Mouse (Mus musculus): ENCODE results near the gene Afmid. TPM values are rescaled to one million over a fixed set of nuclear protein-coding genes. Genes with fewer than 3 reads are reported as not detected.
"Not testable (repeated sequence)": the region's sequence is repeated elsewhere in the genome, so short reads cannot be mapped to it uniquely, and the experiment has no call there.

The Afmid gene
- polyA plus RNA-seq, 1 experiment from 2014 or later: 15.4 TPM

GRCm38 (mm10) chr11:117815850-117816249 is 9.9 kb upstream of the Afmid start:
- H3K9ac ChIP-seq (ENCODE audit: low read depth, low read length); H3K4me3 ChIP-seq (ENCODE audit: low read depth, low read length); H3K27ac ChIP-seq (ENCODE audit: low read length); H3K4me2 ChIP-seq (ENCODE audit: low read depth, low read length); ATAC-seq (ENCODE audit: low read depth); H3K9me3 ChIP-seq (replicated peaks; ENCODE audit: control insufficient read depth, low read length); H3K27me3 ChIP-seq (ENCODE audit: control insufficient read depth, insufficient read depth, low read depth, low read length): not testable (repeated sequence)
- H3K4me1 ChIP-seq (ENCODE audit: control insufficient read depth, low read depth, low read length): peaks cover 26% of the 10 kb centered on the region
- 77% methylated on average over 9 of the region's 9 CpGs for WGBS (ENCODE audit: insufficient replicate concordance)
- peaks cover 75% of the 10 kb centered on the region for H3K36me3 ChIP-seq (ENCODE audit: control insufficient read depth, insufficient read depth)

GRCm38 (mm10) chr11:117816389-117816996 is 9.2 kb upstream of the Afmid start:
- peaks cover 76% of the 10 kb centered on the region for H3K36me3 ChIP-seq (ENCODE audit: control insufficient read depth, insufficient read depth)
- H3K9ac ChIP-seq (ENCODE audit: low read depth, low read length): no peak overlapping the region
- no peak overlapping the region for H3K4me2 ChIP-seq (ENCODE audit: low read depth, low read length)
- no peaks in the 10 kb centered on the region for H3K9me3 ChIP-seq (replicated peaks; ENCODE audit: control insufficient read depth, low read length)
- no peak overlapping the region for H3K4me3 ChIP-seq (ENCODE audit: low read depth, low read length)
- 79% methylated on average over 13 of the region's 13 CpGs for whole genome bisulfite sequencing (ENCODE audit: insufficient replicate concordance)
- H3K4me1 ChIP-seq (ENCODE audit: control insufficient read depth, low read depth, low read length): peaks cover 20% of the 10 kb centered on the region
- H3K27ac ChIP-seq (ENCODE audit: low read length): no peak overlapping the region
- no peaks in the 10 kb centered on the region for H3K27me3 ChIP-seq (ENCODE audit: control insufficient read depth, insufficient read depth, low read depth, low read length)
- ATAC-seq (ENCODE audit: low read depth): no peak

- Histone ChIP-seq H3K9ac (ENCODE audit: low read depth, low read length) (no peak overlapping the region), H3K4me1 (ENCODE audit: control insufficient read depth, low read depth, low read length) (peaks cover 24% of the 10 kb centered on the region), H3K9me3 (replicated peaks; ENCODE audit: control insufficient read depth, low read length) (no peaks in the 10 kb centered on the region), H3K27me3 (ENCODE audit: control insufficient read depth, insufficient read depth, low read depth, low read length) (no peaks in the 10 kb centered on the region), H3K27ac (ENCODE audit: low read length) (no peak overlapping the region), H3K4me3 (ENCODE audit: low read depth, low read length) (no peak overlapping the region), H3K36me3 (ENCODE audit: control insufficient read depth, insufficient read depth) (peaks cover 75% of the 10 kb centered on the region), H3K4me2 (ENCODE audit: low read depth, low read length) (no peak overlapping the region)
- ATAC-seq (ENCODE audit: low read depth): no peak
- 76% methylated on average over 8 of the region's 8 CpGs for WGBS (ENCODE audit: insufficient replicate concordance)
These were observed 6.6 kb upstream of the Afmid start for GRCm38 (mm10) chr11:117819095-117819494.

DNA sequence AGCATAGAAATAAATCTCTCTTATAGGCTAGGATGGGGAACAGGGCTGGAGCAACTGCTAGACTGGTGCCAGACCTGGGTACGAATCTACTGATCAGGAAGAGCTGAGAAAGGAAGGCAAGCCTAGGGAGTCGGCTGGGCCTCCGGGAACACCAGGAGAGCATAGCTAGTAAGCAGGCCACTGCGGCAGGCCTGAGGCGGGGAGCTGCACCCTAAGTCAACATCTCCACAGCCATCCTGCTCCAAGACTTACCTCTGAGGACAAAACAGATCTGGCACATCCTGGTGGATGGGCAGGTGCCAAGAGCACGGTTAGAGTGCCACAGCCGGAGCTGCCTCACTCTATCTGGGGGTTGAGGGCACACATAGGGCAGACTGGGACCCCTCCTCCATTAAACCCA is 5.6 kb upstream of the Afmid start:
- Histone ChIP-seq H3K4me1 (ENCODE audit: control insufficient read depth, low read depth, low read length) (peaks cover 25% of the 10 kb centered on the region), H3K36me3 (ENCODE audit: control insufficient read depth, insufficient read depth) (peaks cover 65% of the 10 kb centered on the region), H3K27me3 (ENCODE audit: control insufficient read depth, insufficient read depth, low read depth, low read length) (no peaks in the 10 kb centered on the region), H3K9ac (ENCODE audit: low read depth, low read length) (no peak overlapping the region), H3K27ac (ENCODE audit: low read length) (no peak overlapping the region), H3K9me3 (replicated peaks; ENCODE audit: control insufficient read depth, low read length) (no peaks in the 10 kb centered on the region), H3K4me3 (ENCODE audit: low read depth, low read length) (no peak overlapping the region), H3K4me2 (ENCODE audit: low read depth, low read length) (no peak overlapping the region)
- ATAC-seq (ENCODE audit: low read depth): no peak
- 92% methylated on average over 7 of the region's 7 CpGs for WGBS (ENCODE audit: insufficient replicate concordance)

DNA sequence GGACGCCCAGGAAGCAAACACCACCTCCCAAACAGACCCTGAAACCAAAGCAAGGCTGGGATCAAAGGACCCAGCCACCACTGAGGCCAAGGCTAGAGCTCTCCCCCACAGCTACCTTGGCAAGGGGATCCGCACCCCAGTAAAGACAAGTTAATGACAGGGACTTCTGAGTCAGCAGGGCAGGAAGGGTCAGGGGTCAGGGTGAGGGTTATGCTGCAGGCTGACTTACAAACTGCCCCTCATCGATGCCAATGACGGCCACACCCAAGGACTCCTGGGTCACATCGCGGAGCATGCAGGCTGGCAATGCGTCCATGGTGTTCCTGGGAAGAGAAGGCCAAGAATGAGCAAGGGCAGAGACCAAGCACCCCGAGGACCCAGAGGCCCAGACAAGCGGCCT is 3.9 kb upstream of the Afmid start:
- 82% methylated on average over 9 of the region's 9 CpGs for WGBS (ENCODE audit: insufficient replicate concordance)
- no peak overlapping the region for H3K4me3 ChIP-seq (ENCODE audit: low read depth, low read length)
- H3K36me3 ChIP-seq (ENCODE audit: control insufficient read depth, insufficient read depth): peaks cover 53% of the 10 kb centered on the region
- H3K4me2 ChIP-seq (ENCODE audit: low read depth, low read length): no peak overlapping the region
- ATAC-seq (ENCODE audit: low read depth): no peak
- H3K9ac ChIP-seq (ENCODE audit: low read depth, low read length): no peak overlapping the region
- no peak overlapping the region for H3K27ac ChIP-seq (ENCODE audit: low read length)
- H3K27me3 ChIP-seq (ENCODE audit: control insufficient read depth, insufficient read depth, low read depth, low read length): no peaks in the 10 kb centered on the region
- H3K9me3 ChIP-seq (replicated peaks; ENCODE audit: control insufficient read depth, low read length): no peaks in the 10 kb centered on the region
- H3K4me1 ChIP-seq (ENCODE audit: control insufficient read depth, low read depth, low read length): peaks cover 29% of the 10 kb centered on the region

DNA sequence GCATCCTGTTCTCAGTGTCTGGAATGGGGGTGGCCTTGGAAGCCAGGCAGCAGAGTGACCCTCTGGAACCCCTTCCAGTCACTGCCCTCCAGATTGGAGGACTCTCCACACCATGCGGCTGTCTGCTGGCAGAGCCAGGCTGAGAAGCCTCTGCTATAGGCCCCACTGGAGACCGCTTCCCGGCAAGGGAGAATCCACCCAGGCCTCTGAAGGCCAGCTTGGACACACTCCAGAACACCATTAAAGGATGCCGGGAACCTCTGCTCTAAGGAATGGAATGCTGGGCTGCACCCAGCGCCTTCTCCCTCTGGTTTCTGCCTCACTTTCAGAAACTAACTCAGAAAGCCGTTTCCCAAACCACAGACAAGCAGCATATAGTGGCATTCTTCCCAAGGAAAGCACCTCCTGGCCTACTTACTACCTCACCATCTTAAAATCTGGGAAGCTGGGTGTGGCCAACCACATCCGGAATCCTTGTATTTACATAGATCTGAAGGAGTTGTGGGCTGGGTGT is 2.9 kb upstream of the Afmid start:
- H3K9me3 ChIP-seq (replicated peaks; ENCODE audit: control insufficient read depth, low read length): no peaks in the 10 kb centered on the region
- no peak overlapping the region for H3K9ac ChIP-seq (ENCODE audit: low read depth, low read length)
- H3K4me2 ChIP-seq (ENCODE audit: low read depth, low read length): no peak overlapping the region
- 87% methylated on average over 7 of the region's 7 CpGs for WGBS (ENCODE audit: insufficient replicate concordance)
- peaks cover 44% of the 10 kb centered on the region for H3K36me3 ChIP-seq (ENCODE audit: control insufficient read depth, insufficient read depth)
- peaks cover 37% of the 10 kb centered on the region for H3K4me1 ChIP-seq (ENCODE audit: control insufficient read depth, low read depth, low read length)
- no peak for ATAC-seq (ENCODE audit: low read depth)
- H3K27ac ChIP-seq (ENCODE audit: low read length): no peak overlapping the region
- H3K4me3 ChIP-seq (ENCODE audit: low read depth, low read length): no peak overlapping the region
- H3K27me3 ChIP-seq (ENCODE audit: control insufficient read depth, insufficient read depth, low read depth, low read length): no peaks in the 10 kb centered on the region

DNA sequence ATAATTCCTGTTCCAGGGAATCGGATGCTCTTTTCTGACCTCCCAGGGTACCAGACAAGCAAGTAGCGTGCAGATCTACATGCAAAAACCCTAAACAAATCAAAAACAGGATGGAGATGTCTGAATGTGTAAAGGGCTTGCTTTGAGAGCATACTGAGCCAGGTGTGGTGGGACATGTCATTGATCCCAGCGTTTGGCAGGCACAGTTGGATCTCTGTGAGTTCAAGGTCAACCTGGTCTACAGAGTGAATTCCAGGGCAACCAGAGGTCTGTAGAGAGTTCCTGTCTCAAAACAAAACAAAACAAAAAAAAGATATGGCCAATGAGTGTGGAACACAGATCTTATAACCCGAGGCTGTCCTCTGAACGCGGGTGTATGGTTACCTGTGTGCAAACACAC is 2.3 kb upstream of the Afmid start:
- no peak for ATAC-seq (ENCODE audit: low read depth)
- H3K36me3 ChIP-seq (ENCODE audit: control insufficient read depth, insufficient read depth): peaks cover 38% of the 10 kb centered on the region

DNA sequence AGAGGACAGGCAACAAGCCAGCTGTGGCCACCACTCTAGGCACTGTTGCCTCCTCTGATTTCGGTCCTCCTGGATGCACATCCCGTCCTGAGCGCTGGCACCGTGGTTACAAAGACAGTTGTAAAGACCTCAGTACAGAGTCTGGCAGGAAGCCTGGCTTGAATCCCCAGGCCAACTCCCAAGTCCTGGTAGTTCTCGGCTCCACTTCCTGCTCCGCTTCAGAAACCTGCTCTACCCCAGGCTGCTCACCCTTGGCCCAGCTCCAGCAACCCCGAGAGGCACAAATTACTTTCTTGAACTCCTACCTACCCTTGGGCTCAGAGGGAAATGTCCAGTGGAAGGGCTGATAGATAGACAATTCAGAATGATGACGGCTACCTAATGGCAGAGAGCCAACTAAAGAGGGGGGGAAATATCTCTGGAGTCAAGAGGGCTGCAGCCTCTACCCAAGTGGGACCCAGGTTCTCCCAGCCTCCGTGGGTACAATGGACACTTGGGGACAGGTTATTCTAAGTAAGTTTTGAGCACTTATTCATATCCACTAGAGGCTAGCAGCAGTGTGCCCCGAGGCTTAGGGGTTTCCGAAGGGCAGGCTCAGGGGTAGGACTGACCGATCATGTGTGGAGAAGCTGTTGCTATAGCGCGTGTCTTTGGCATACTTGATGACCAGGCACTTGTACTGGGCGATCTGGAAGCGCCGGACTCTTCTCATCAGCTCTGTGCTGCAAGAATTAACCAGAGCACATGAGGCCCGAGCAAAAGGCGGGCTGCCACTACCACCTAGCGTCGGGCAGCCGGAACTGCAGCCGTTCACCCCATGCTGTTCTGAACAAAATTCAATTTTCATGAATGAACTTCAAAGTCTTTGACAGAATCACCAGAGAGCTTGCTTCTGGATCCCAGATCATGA is 1.4 kb upstream of the Afmid start:
- no peaks in the 10 kb centered on the region for H3K9me3 ChIP-seq (replicated peaks; ENCODE audit: control insufficient read depth, low read length)
- H3K4me1 ChIP-seq (ENCODE audit: control insufficient read depth, low read depth, low read length): peaks cover 52% of the 10 kb centered on the region

More for the DNA sequence above, 2.3 kb upstream of the Afmid start:
- Histone ChIP-seq H3K27ac (ENCODE audit: low read length) (no peak overlapping the region), H3K9ac (ENCODE audit: low read depth, low read length) (no peak overlapping the region), H3K27me3 (ENCODE audit: control insufficient read depth, insufficient read depth, low read depth, low read length) (no peaks in the 10 kb centered on the region), H3K9me3 (replicated peaks; ENCODE audit: control insufficient read depth, low read length) (no peaks in the 10 kb centered on the region), H3K4me2 (ENCODE audit: low read depth, low read length) (peak overlapping the region; percentile 77), H3K4me1 (ENCODE audit: control insufficient read depth, low read depth, low read length) (peaks cover 43% of the 10 kb centered on the region), H3K4me3 (ENCODE audit: low read depth, low read length) (no peak overlapping the region)
- WGBS (ENCODE audit: insufficient replicate concordance): 82% methylated on average over 6 of the region's 6 CpGs

GRCm38 (mm10) chr11:117826164-117826563 is 440 bp downstream of the Afmid start:
- H3K4me2 ChIP-seq (ENCODE audit: low read depth, low read length): peak overlapping the region; percentile 77
- 41% methylated on average over 5 of the region's 5 CpGs for WGBS (ENCODE audit: insufficient replicate concordance)
- H3K27ac ChIP-seq (ENCODE audit: low read length): peak overlapping the region; percentile 92
- no peaks in the 10 kb centered on the region for H3K9me3 ChIP-seq (replicated peaks; ENCODE audit: control insufficient read depth, low read length)
- peak overlapping the region; percentile 78 for H3K4me3 ChIP-seq (ENCODE audit: low read depth, low read length)
- peaks cover 23% of the 10 kb centered on the region for H3K36me3 ChIP-seq (ENCODE audit: control insufficient read depth, insufficient read depth)
- peak overlapping the region; percentile 85 for H3K9ac ChIP-seq (ENCODE audit: low read depth, low read length)
- H3K27me3 ChIP-seq (ENCODE audit: control insufficient read depth, insufficient read depth, low read depth, low read length): no peaks in the 10 kb centered on the region
- ATAC-seq (ENCODE audit: low read depth): no peak
- peaks cover 71% of the 10 kb centered on the region for H3K4me1 ChIP-seq (ENCODE audit: control insufficient read depth, low read depth, low read length)

More for the DNA sequence above, 1.4 kb upstream of the Afmid start:
- Histone ChIP-seq H3K4me3 (ENCODE audit: low read depth, low read length) (peak overlapping the region; percentile 78), H3K9ac (ENCODE audit: low read depth, low read length) (peak overlapping the region; percentile 85), H3K4me2 (ENCODE audit: low read depth, low read length) (peak overlapping the region; percentile 77), H3K36me3 (ENCODE audit: control insufficient read depth, insufficient read depth) (peaks cover 34% of the 10 kb centered on the region), H3K27ac (ENCODE audit: low read length) (peak overlapping the region; percentile 92), H3K27me3 (ENCODE audit: control insufficient read depth, insufficient read depth, low read depth, low read length) (no peaks in the 10 kb centered on the region)
- ATAC-seq (ENCODE audit: low read depth): peak; percentile 48
- WGBS (ENCODE audit: insufficient replicate concordance): 19% methylated on average over 23 of the region's 23 CpGs
